Mouse (Mus musculus): ENCODE data around the gene Bcap31. TPM values are rescaled to one million over a fixed set of nuclear protein-coding genes. Genes with fewer than 3 reads are reported as not detected.

The Bcap31 gene
- total and polyA plus RNA-seq, 3 experiments: 119 to 239 (median 176) TPM

GRCm38 (mm10) chrX:73758611-73759290, 42.8 kb upstream of the Bcap31 start:
- Histone ChIP-seq H3K4me3 (replicated peaks in 1 of 3; ENCODE audit: low read depth in 2 of 3, low read length in 2 of 3, poor library complexity in 1 of 3) (no peak overlapping the region), H3K79me2 (replicated peaks; ENCODE audit: control insufficient read depth, extremely low read depth, insufficient read depth, poor library complexity, severe bottlenecking) (no peaks in the 10 kb centered on the region), H3K4me1 (ENCODE audit: control insufficient read depth in 1 of 2, insufficient read depth in 2 of 2) (no peaks in the 10 kb centered on the region), H3K27ac (ENCODE audit: insufficient read depth, low read depth) (no peak overlapping the region), H3K9me3 (replicated peaks; ENCODE audit: low read length) (no peaks in the 10 kb centered on the region), H3K9ac (ENCODE audit: insufficient read depth, low read depth) (no peak overlapping the region), H3K27me3 (replicated peaks) (no peaks in the 10 kb centered on the region), H3K36me3 (replicated peaks in 1 of 2; ENCODE audit: control insufficient read depth in 1 of 2, insufficient read depth in 1 of 2, low read length in 1 of 2) (no peaks in the 10 kb centered on the region), H3K4me2 (ENCODE audit: insufficient read depth, low read depth, poor library complexity, severe bottlenecking) (no peak overlapping the region)
- DNase-seq (ENCODE audit: extremely low read depth): no peak
- dilution Hi-C loops (cut with MboI; ENCODE audit: extremely low pct_ligation_motif_present, extremely low pct_unique_long_range_greater_than_20kb, low sequenced_read_pairs): no loop called here
- TF ChIP-seq E2F4 (IDR thresholded peaks at IDR 0.05; ENCODE audit: insufficient replicate concordance, low read depth, low read length): no peak
- no peak for TF ChIP-seq ETS1 (conservative IDR thresholded peaks at IDR 0.05; ENCODE audit: low read depth, low read length)
- no peak for TF ChIP-seq MXI1 (IDR thresholded peaks at IDR 0.05; ENCODE audit: low read depth, low read length)
- no peak for TF ChIP-seq MYC (IDR thresholded peaks at IDR 0.05; ENCODE audit: low read depth, low read length)
- no peak for TF ChIP-seq CTCF (conservative IDR thresholded peaks at IDR 0.05 in 1 of 2, IDR thresholded peaks at IDR 0.05 in 1 of 2; ENCODE audit: low read depth in 2 of 2, low read length in 2 of 2)
- no peak for TF ChIP-seq PAX5 (IDR thresholded peaks at IDR 0.05; ENCODE audit: low read length)
- no peak for TF ChIP-seq JUND (conservative IDR thresholded peaks at IDR 0.05; ENCODE audit: low read depth, low read length)
- TF ChIP-seq UBTF (IDR thresholded peaks at IDR 0.05; ENCODE audit: low read depth, low read length): no peak
- no peak for TF ChIP-seq RAD21 (IDR thresholded peaks at IDR 0.05; ENCODE audit: low read depth, low read length)
- TF ChIP-seq MAFK (IDR thresholded peaks at IDR 0.05; ENCODE audit: insufficient replicate concordance, low read length): no peak
- no peak for TF ChIP-seq GABPA (IDR thresholded peaks at IDR 0.05; ENCODE audit: insufficient replicate concordance, low read depth, low read length)
- TF ChIP-seq USF2 (conservative IDR thresholded peaks at IDR 0.05; ENCODE audit: low read depth, low read length): no peak
- TF ChIP-seq ELF1 (IDR thresholded peaks at IDR 0.05; ENCODE audit: low read depth, low read length): no peak
- no peak for TF ChIP-seq MAZ (IDR thresholded peaks at IDR 0.05; ENCODE audit: low read depth, low read length)
- no peak for TF ChIP-seq KAT2A (IDR thresholded peaks at IDR 0.05; ENCODE audit: insufficient replicate concordance, low read length)
- TF ChIP-seq SIN3A (IDR thresholded peaks at IDR 0.05; ENCODE audit: low read length): no peak
- in situ Hi-C loops (cut with MboI; ENCODE audit: low pct_ligation_motif_present, low pct_unique_long_range_greater_than_20kb, low sequenced_read_pairs): no loop called here

DNA sequence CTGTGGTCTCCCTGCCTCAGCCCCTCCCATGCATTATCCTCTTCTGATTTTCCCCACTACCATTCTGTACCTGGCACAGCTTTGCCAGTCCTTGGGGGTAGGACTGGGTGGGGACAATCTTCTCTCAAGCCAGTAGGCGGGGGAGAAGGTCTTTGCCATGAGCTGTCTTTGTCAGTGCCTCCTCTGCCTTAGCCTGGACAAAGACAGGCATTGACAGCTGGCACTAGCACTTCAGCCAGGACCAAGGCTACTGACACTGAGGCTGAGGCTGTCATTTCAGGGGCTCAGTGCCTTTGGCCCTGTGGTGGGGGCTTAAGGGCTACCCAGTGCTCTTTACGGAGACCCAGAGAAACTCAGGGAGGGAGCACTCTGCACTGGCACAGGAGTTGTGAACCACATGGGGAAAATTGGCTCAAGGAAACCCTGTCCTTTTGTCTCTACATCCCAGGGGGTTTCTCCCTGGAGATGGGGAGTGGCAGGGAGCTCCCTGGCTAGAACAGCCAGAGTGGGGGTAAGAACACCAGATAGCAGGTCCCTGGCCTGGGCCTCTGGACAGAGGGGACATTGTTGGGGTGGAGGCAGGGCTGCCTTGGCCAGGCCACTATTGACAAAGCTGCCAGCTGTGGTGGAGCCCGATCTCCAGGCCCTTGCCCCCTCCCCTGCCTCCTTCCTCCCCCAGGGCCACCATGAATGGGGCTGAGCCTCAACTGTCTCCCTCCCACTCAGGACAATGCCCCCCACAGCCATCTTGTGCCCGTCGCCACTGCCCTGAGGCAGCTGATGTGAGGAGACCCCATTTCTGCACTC, 40.6 kb upstream of the Bcap31 start, which contains the start of gene Plxnb3:
Gene Plxnb3, plus strand, starts transcription at position 757 of the 807 bp plus-strand sequence.
- no peak for TF ChIP-seq ELF1 (IDR thresholded peaks at IDR 0.05; ENCODE audit: low read depth, low read length)
- no peak for TF ChIP-seq RAD21 (IDR thresholded peaks at IDR 0.05; ENCODE audit: low read depth, low read length)
- no peak for TF ChIP-seq MAX (IDR thresholded peaks at IDR 0.05; ENCODE audit: low read length)
- no peak for TF ChIP-seq MAZ (IDR thresholded peaks at IDR 0.05; ENCODE audit: low read depth, low read length)
- TF ChIP-seq TBP (conservative IDR thresholded peaks at IDR 0.05; ENCODE audit: low read depth, low read length): no peak
- no peak for TF ChIP-seq POLR2AphosphoS2 (IDR thresholded peaks at IDR 0.05; ENCODE audit: low read depth, low read length)
- TF ChIP-seq ZNF384 (IDR thresholded peaks at IDR 0.05; ENCODE audit: low read depth, low read length): no peak
- TF ChIP-seq EP300 (IDR thresholded peaks at IDR 0.05; ENCODE audit: low read length): no peak
- TF ChIP-seq ZMIZ1 (IDR thresholded peaks at IDR 0.05; ENCODE audit: low read depth, low read length): no peak
- no peak for TF ChIP-seq ETS1 (conservative IDR thresholded peaks at IDR 0.05; ENCODE audit: low read depth, low read length)
- TF ChIP-seq MAFK (IDR thresholded peaks at IDR 0.05; ENCODE audit: insufficient replicate concordance, low read length): no peak
- no peak for TF ChIP-seq MEF2A (IDR thresholded peaks at IDR 0.05; ENCODE audit: borderline replicate concordance, low read depth, low read length)
- TF ChIP-seq MXI1 (IDR thresholded peaks at IDR 0.05; ENCODE audit: low read depth, low read length): no peak
- no peak for TF ChIP-seq SMC3 (IDR thresholded peaks at IDR 0.05; ENCODE audit: low read depth, low read length)
- TF ChIP-seq TCF12 (IDR thresholded peaks at IDR 0.05; ENCODE audit: low read depth, low read length): no peak
- Histone ChIP-seq H3K9me3 (replicated peaks; ENCODE audit: low read length) (no peaks in the 10 kb centered on the region), H3K27ac (ENCODE audit: insufficient read depth, low read depth) (no peak within 1 kb of the TSS), H3K79me2 (replicated peaks; ENCODE audit: control insufficient read depth, extremely low read depth, insufficient read depth, poor library complexity, severe bottlenecking) (no peaks in the 10 kb centered on the region), H3K4me2 (ENCODE audit: insufficient read depth, low read depth, poor library complexity, severe bottlenecking) (no peak within 1 kb of the TSS), H3K36me3 (replicated peaks in 1 of 2; ENCODE audit: control insufficient read depth in 1 of 2, insufficient read depth in 1 of 2, low read length in 1 of 2) (no peaks in the 10 kb centered on the region), H3K9ac (ENCODE audit: insufficient read depth, low read depth) (no peak within 1 kb of the TSS), H3K4me1 (ENCODE audit: control insufficient read depth in 1 of 2, insufficient read depth in 2 of 2) (no peaks in the 10 kb centered on the region), H3K27me3 (replicated peaks) (no peaks in the 10 kb centered on the region), H3K4me3 (replicated peaks in 1 of 3; ENCODE audit: low read depth in 2 of 3, low read length in 2 of 3, poor library complexity in 1 of 3) (no peak within 1 kb of the TSS)
- in situ Hi-C loops (cut with MboI; ENCODE audit: low pct_ligation_motif_present, low pct_unique_long_range_greater_than_20kb, low sequenced_read_pairs) (no loop called here), dilution Hi-C loops (cut with MboI; ENCODE audit: extremely low pct_ligation_motif_present, extremely low pct_unique_long_range_greater_than_20kb, low sequenced_read_pairs) (no loop called here)
- no peak for DNase-seq (ENCODE audit: extremely low read depth)
